Mouse (Mus musculus): ENCODE results near the gene Ocel1. TPM values are rescaled to one million over a fixed set of nuclear protein-coding genes. Genes with fewer than 3 reads are reported as not detected.
A peak's percentile ranks its signal among the peaks of the same experiment; 100 is the strongest.

Gene Ocel1
- total RNA-seq, 2 experiments from 2014 or later, result 17.9 to 18.5 TPM

DNA sequence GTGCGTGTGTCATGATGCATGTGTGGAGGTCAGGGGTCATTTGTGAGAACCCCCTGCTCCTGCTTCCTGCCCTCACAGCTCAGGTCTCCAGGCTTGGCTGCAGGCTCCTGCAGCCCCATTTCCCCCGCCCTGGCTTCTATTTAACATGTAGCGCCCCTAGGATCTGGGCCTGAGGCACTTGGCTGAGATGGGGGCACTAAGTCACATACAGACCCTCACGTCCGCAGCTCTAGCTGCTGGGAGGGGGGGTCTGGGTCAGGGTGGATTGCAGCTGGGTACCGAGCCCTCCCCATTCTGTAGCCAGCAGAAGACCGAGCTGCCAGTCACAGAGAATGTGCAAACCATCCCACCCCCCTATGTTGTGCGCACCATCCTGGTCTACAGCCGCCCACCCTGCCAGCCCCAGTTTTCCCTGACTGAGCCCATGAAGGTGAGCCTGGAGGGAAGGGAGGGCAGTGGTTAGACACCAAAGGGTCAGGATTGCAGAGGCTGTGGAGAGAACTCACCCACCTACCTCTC lies 31.4 kb downstream of the Ocel1 start:
- intact Hi-C loops (cut with DNase I), result no loop called here
- DNase-seq, result no peak

DNA sequence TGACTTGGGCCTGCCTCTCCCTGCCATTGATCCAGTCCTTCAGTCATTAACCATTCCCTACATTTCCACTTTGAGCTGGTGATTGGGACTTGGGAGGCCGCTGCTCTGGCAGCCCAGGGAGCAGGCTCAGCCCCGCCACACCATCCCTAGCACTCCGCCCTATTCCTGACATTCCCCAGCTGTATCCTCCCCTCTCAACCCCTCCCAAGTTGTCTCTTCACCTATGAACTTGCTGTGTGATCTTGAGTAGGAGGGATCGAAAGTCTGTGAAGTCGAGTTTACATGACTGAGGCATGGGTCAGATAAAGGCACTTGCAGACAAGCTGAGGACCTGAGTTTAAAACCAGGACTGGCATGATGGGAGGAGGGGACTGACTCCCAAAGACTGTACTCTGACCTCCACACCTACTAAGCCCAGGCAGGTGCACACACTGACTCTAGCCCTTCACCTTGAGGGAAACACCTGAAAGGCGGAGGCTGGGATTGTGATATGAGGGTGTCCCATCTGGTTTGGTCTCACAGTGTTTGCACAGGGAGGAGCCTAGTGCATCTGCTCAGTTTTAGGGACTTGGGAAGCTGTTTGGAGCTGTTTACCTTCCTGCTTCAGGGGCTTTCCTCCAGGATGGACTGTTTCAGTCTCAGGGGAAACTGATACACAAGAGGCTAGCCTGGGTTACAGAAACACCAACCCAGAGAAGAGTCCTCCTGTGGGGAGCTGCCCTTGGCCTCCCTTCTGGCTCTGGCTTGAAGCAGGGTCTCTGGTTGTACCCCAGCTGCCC lies 32.2 kb downstream of the Ocel1 start:
- DNase-seq, result no peak
- intact Hi-C loops (cut with DNase I), result no loop called here

DNA sequence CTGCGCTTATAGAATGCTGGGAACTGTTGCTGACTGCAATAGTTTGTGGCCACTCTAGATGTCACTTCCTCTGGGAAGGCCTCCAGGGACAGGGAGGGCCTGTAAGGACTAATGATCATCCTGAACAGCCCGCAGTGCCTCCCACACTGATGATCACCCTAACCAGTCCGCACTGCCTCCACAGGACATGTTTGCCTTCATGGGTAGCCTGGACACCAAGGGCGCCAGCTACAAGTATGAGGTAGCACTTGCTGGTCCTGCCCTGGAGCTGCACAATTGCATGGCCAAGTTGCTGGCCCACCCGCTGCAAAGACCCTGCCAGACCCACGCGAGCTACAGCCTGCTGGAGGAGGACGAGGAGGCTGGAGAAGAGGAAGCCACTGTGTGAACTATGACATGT lies 32.9 kb downstream of the Ocel1 start:
- intact Hi-C loops (cut with DNase I), result no loop called here

DNA sequence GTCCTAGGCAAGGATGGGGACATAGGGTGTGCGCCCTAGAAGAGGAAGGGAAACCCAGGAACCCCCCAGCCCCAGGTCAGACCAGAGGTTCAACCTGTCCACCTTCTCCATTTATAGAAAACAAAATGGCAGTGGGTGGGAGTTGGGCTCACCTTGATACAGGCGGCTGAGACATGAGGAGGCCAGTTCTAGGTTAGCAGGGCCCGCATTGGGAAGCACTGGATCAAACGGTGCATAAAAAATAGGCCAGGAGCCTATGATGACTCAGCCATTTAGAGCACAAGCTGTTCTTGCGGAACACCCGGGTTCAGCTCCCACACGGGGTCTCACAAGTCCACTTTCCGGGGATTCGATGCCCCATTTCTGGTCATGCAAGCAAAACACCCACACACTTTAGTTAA lies 33.9 kb downstream of the Ocel1 start:
- intact Hi-C loops (cut with DNase I), result no loop called here
- DNase-seq, result no peak

More for the DNA sequence above, 32.9 kb downstream of the Ocel1 start:
- DNase-seq, result no peak

DNA sequence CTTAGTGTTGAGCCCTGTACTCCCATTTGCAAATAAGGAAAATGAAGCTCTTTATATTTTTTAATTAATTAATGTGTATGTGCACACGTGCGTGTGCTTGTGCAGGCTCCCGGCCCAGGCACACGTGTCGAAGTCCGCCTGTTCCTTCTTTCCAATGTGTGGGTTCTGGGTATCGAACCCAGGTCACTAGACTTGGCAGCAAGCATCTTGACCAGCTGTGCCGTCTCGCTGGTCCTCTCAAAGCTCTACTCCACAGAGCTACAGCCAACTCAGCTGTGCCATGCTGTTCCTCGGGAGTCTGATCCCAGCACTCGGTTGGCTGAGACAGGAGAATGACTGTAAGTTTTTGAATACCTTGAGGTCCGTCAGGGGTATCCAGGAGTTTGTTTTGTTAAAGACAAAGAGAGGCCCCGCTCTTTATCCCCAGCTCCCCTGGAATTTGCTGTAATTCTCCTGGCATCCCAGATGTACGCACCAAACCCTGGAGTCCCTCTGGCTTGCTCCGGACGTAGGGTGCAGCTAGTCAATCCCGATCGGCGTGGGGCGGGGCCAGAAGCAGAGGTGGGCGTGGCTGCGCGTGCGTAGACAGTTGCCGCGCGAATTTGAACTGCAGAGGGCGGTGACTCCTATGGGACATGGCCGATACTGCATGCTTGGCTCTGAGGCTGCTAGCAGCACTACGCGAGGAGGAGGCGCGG lies 34.5 kb downstream of the Ocel1 start, which contains the start of gene Ankle1:
Ankle1 (plus strand) TSS at position 610 of the 698 bp plus-strand sequence.
- DNase-seq, result peak; percentile 96
- intact Hi-C loops (cut with DNase I), result no loop called here

DNA sequence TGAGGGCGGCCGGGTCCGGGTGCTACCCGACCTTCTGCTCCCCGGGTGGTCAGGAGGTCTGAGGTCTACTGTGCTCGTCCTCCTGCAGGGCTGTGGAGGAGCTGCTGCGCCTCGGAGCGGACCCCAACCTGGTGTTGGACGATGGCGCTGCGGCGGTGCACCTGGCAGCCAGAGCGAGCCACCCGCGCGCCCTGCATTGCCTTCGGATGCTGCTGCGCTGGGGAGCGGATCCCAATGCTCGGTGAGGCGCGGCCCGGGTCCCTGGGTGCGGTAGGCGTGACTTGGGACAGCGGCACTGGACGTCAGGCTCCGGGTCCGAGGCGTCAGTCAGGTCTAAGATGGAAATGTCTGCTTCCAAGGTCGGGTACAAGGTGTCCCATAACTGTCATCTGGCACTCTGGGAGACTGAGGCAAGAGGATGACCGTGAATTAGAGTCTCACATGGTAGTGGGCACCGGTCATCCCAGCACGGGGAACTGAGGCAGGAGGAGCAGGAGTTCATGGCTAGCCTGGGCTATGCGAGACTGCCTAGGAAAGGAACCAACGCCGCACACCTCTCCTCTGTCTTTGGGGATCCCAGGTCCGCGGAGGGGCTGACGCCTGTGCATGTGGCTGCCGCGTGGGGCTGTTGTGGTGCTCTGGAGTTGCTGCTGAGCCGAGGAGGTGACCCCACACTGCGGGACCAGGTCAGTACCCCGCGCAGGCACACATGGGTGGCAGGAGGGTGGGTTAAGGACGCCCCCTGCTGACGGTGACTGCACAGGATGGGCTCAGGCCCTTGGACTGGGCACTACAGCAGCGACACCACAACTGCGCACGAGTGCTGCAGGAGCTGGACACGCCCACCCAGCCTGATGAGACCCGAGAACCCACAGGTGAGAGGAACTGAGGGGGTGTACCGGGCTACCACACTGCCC lies 35.3 kb downstream of the Ocel1 start:
- DNase-seq, result peak; percentile 77
- intact Hi-C loops (cut with DNase I), result no loop called here

DNA sequence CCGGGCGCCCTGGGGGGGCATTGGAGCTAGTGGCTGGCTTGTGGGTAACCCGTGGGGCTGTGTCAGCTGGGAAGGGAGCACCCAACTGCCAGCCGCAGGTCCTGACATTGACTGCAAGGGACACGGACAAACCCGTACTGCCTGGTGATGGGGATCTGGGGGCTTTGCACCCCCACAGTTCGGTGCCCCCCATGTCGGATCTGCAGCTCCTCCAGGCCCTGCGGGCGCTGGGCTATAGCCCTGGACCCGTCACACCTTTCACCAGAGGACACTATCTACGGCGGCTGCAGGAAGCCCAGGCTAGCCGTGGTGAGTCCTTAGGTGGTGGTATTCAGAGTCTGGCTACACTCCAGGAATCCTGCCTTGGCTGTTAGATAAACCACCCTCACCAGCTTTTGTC lies 36.3 kb downstream of the Ocel1 start:
- no peak for DNase-seq
- intact Hi-C loops (cut with DNase I), result no loop called here

DNA sequence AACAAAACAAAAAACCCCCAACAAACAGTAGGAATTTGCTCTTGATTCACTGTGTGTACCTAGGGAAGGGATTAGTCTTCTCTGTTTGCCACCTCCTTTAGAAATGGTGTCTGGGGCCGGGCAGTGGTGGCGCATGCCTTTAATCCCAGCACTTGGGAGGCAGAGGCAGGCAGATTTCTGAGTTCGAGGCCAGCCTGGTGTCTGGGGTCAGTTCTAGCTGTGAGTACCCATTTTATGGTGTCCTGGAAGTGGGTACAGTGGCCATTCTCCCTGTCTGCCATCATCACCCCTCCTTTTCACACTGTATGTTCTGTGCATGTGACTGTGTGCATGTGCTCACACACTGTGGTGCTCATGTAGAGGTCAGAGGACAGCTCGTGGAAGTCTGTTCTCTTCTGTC lies 37.1 kb downstream of the Ocel1 start:
- no peak for DNase-seq
- intact Hi-C loops (cut with DNase I), result no loop called here

DNA sequence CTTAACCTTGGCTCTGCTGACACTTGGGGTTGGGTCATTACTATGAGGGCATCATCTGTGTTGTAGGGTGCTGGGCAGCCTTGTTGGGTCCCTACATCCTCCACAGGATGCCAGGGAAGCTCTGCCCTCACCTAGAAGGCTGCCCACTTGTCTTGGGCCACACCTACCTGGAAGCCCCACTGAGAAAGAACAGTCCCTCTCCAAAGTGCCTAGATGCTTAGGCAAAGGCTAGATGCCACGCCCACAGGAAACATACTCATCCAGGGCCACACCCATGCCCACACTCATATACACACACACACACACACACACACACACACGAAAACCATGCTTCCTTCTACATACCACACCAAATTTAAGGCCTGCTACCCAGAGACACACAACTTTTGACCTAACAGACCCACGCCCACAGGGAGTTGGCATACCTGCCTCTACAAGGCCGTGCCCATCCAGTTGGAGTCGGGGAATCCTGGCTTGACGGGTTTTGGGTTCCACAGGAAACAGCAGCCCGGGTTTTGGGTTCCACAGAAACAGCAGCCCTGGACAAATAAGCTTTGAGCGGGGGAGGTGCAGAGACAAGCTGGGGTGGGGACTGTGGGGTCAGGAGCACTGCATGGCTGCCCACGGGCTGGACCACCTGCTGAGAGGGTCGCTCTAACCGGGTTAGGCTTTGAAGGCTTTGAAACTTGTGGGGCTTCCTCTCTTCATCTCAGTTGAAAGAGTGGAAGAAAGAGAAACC lies 40.6 kb downstream of the Ocel1 start:
- DNase-seq, result no peak
- intact Hi-C loops (cut with DNase I), result no loop called here

DNA sequence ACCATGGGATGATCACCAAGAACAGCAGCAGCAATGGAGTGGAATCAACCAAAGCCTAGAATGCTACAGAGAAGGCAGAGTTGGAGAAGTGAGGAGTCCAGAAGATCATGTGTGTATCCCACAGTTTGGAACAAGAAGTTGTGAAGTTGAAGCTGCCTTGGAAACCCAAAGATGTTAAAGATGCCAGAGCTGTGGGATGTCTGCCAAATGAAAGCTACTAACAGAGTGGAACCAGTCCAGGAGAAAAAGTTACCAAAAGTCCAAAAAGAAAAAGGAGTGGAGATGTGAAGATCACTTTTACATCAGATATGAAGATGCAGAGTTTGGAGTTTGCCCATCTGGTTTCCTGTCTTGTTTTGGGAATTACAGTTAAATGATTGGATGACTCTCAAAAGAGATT lies 51.0 kb downstream of the Ocel1 start:
- intact Hi-C loops (cut with DNase I), result no loop called here
- no peak for DNase-seq

Other genes with a start within 250 kb of the Ocel1 start
- 10 to 100 TPM; 47.3 to 48.5 TPM for gene Myo9b, start 98.6 kb upstream of the Ocel1 start, total RNA-seq (2021)
- gene Haus8, start 98.4 kb upstream of the Ocel1 start, total RNA-seq (2021), result 10 to 100 TPM; 38.8 to 39.4 TPM
- 100 to 1,000 TPM; 116 to 117 TPM for gene Use1, start 4.5 kb upstream of the Ocel1 start, total RNA-seq (2021)
- gene Nr2f6, start 10.7 kb downstream of the Ocel1 start, total RNA-seq (2021), result 10 to 100 TPM; 32.2 to 33.1 TPM
- gene Ushbp1, start 24.5 kb downstream of the Ocel1 start, total RNA-seq (2021), result 1 to 10 TPM; 6.5 TPM
- gene Babam1, start 25.6 kb downstream of the Ocel1 start, total RNA-seq (2021), result 10 to 100 TPM; 75.8 to 88.0 TPM
- 1 to 10 TPM; 2.3 to 3.2 TPM for gene Ankle1, start 34.7 kb downstream of the Ocel1 start, total RNA-seq (2021)
- gene Abhd8, start 92.4 kb downstream of the Ocel1 start, total RNA-seq (2021), result 100 to 1,000 TPM; 113 to 121 TPM
- gene Mrpl34, start 93.7 kb downstream of the Ocel1 start, total RNA-seq (2021), result 10 to 100 TPM; 71.3 to 73.7 TPM
- gene Dda1, start 97.9 kb downstream of the Ocel1 start, total RNA-seq (2021), result 100 to 1,000 TPM; 135 to 139 TPM
- 10 to 100 TPM; 88.0 to 91.9 TPM for gene Ano8, start 114.7 kb downstream of the Ocel1 start, total RNA-seq (2021)
- 10 to 100 TPM; 23.0 to 24.1 TPM for gene Gtpbp3, start 116.8 kb downstream of the Ocel1 start, total RNA-seq (2021)
- gene Plvap, start 140.5 kb downstream of the Ocel1 start, total RNA-seq (2021), result 1 to 10 TPM; 6.2 to 7.3 TPM
- not detected for gene Ccdc194, start 154.4 kb downstream of the Ocel1 start, total RNA-seq (2021)
- 1 to 10 TPM; 3.0 to 3.5 TPM for gene Bst2, start 166.2 kb downstream of the Ocel1 start, total RNA-seq (2021)
- gene Mvb12a, start 171.6 kb downstream of the Ocel1 start, total RNA-seq (2021), result 10 to 100 TPM; 37.4 to 40.7 TPM
- not detected for gene Tmem221, start 187.6 kb downstream of the Ocel1 start, total RNA-seq (2021)
- gene Nxnl1, start 195.3 kb downstream of the Ocel1 start, total RNA-seq (2021), result not detected
- gene Slc27a1, start 197.6 kb downstream of the Ocel1 start, total RNA-seq (2021), result 10 to 100 TPM; 60.5 to 71.1 TPM
- 10 to 100 TPM; 85.7 to 97.3 TPM for gene Pgls, start 220.9 kb downstream of the Ocel1 start, total RNA-seq (2021)
- gene Fam129c, start 226.3 kb downstream of the Ocel1 start, total RNA-seq (2021), result 1 to 10 TPM; 7.9 to 8.0 TPM
- 10 to 100 TPM; 88.2 to 88.6 TPM for gene Colgalt1, start 239.7 kb downstream of the Ocel1 start, total RNA-seq (2021)